Mouse (Mus musculus): ENCODE data around the gene Amer2. TPM values are rescaled to one million over a fixed set of nuclear protein-coding genes. Genes with fewer than 3 reads are reported as not detected.
A peak's percentile ranks its signal among the peaks of the same experiment; 100 is the strongest.

Amer2 gene
- total RNA-seq, 2 experiments from 2014 or later, result 36.7 to 42.5 TPM

GRCm38 (mm10) chr14:60385079-60385643 is 12.1 kb downstream of the Amer2 start:
- intact Hi-C loops (cut with DNase I), result no loop called here
- no peak for DNase-seq (ENCODE audit: low spot score in 2 of 2)

GRCm38 (mm10) chr14:60386591-60387501 is 13.8 kb downstream of the Amer2 start:
- DNase-seq (ENCODE audit: low spot score in 2 of 2), result no peak
- intact Hi-C loops (cut with DNase I), result no loop called here

GRCm38 (mm10) chr14:60388332-60388731 is 15.3 kb downstream of the Amer2 start:
- DNase-seq (ENCODE audit: low spot score in 2 of 2), result no peak
- intact Hi-C loops (cut with DNase I), result no loop called here

- no peak for DNase-seq (ENCODE audit: low spot score in 2 of 2)
- intact Hi-C loops (cut with DNase I), result no loop called here
These were observed 19.1 kb downstream of the Amer2 start for GRCm38 (mm10) chr14:60392202-60392601.

GRCm38 (mm10) chr14:60397321-60397720 is 24.3 kb downstream of the Amer2 start:
- intact Hi-C loops (cut with DNase I), result no loop called here

GRCm38 (mm10) chr14:60398861-60399260 is 25.8 kb downstream of the Amer2 start:
- DNase-seq (ENCODE audit: low spot score in 2 of 2), result no peak
- intact Hi-C loops (cut with DNase I), result no loop called here

More at GRCm38 (mm10) chr14:60397321-60397720, 24.3 kb downstream of the Amer2 start:
- no peak for DNase-seq (ENCODE audit: low spot score in 2 of 2)

GRCm38 (mm10) chr14:60403228-60403627 is 30.2 kb downstream of the Amer2 start:
- DNase-seq (ENCODE audit: low spot score in 2 of 2), result no peak
- intact Hi-C loops (cut with DNase I), result no loop called here

GRCm38 (mm10) chr14:60405829-60406228 is 32.8 kb downstream of the Amer2 start:
- no peak for DNase-seq (ENCODE audit: low spot score in 2 of 2)
- intact Hi-C loops (cut with DNase I), result no loop called here

GRCm38 (mm10) chr14:60406543-60406942 is 33.5 kb downstream of the Amer2 start:
- intact Hi-C loops (cut with DNase I), result no loop called here

GRCm38 (mm10) chr14:60407319-60407718 is 34.3 kb downstream of the Amer2 start:
- DNase-seq (ENCODE audit: low spot score in 2 of 2), result no peak
- intact Hi-C loops (cut with DNase I), result no loop called here

More at GRCm38 (mm10) chr14:60406543-60406942, 33.5 kb downstream of the Amer2 start:
- DNase-seq (ENCODE audit: low spot score in 2 of 2), result no peak

- intact Hi-C loops (cut with DNase I), result no loop called here
- peak; percentile 54 to 55 for DNase-seq (ENCODE audit: low spot score in 2 of 2)
These were observed 36.8 kb downstream of the Amer2 start for GRCm38 (mm10) chr14:60409702-60410491.

GRCm38 (mm10) chr14:60411229-60411628 is 38.2 kb downstream of the Amer2 start:
- DNase-seq (ENCODE audit: low spot score in 2 of 2), result no peak
- intact Hi-C loops (cut with DNase I), result no loop called here

- DNase-seq (ENCODE audit: low spot score in 2 of 2), result peak; percentile 81 to 82
- intact Hi-C loops (cut with DNase I), result no loop called here
These were observed 41.6 kb downstream of the Amer2 start for GRCm38 (mm10) chr14:60414691-60415090.

GRCm38 (mm10) chr14:60417924-60418323 is 44.9 kb downstream of the Amer2 start:
- intact Hi-C loops (cut with DNase I), result no loop called here
- DNase-seq (ENCODE audit: low spot score in 2 of 2), result peak in 1 of 2 experiments; percentile 30

GRCm38 (mm10) chr14:60422920-60423319 is 49.9 kb downstream of the Amer2 start:
- intact Hi-C loops (cut with DNase I), result no loop called here

GRCm38 (mm10) chr14:60424174-60424573 is 51.1 kb downstream of the Amer2 start:
- intact Hi-C loops (cut with DNase I), result no loop called here

More at GRCm38 (mm10) chr14:60422920-60423319, 49.9 kb downstream of the Amer2 start:
- DNase-seq (ENCODE audit: low spot score in 2 of 2), result no peak

GRCm38 (mm10) chr14:60425553-60425952 is 52.5 kb downstream of the Amer2 start:
- DNase-seq (ENCODE audit: low spot score in 2 of 2), result no peak
- intact Hi-C loops (cut with DNase I), result no loop called here

More at GRCm38 (mm10) chr14:60424174-60424573, 51.1 kb downstream of the Amer2 start:
- DNase-seq (ENCODE audit: low spot score in 2 of 2), result no peak

- intact Hi-C loops (cut with DNase I), result no loop called here
- no peak for DNase-seq (ENCODE audit: low spot score in 2 of 2)
These were observed 54.8 kb downstream of the Amer2 start for GRCm38 (mm10) chr14:60427896-60428295.

- intact Hi-C loops (cut with DNase I), result no loop called here
- DNase-seq (ENCODE audit: low spot score in 2 of 2), result no peak
These were observed 56.5 kb downstream of the Amer2 start for GRCm38 (mm10) chr14:60429513-60429912.

GRCm38 (mm10) chr14:60431515-60431914 is 58.5 kb downstream of the Amer2 start:
- intact Hi-C loops (cut with DNase I), result loop anchor here (10.0 kb wide), 1 partner anchor 127 kb away; no protein-coding TSS in a partner anchor
- no peak for DNase-seq (ENCODE audit: low spot score in 2 of 2)

All from left cerebral cortex, postnatal 36 days (tissue).